Comparison of ENCODE assay signal across 31 mouse cellular contexts in the genomic region with DNA sequence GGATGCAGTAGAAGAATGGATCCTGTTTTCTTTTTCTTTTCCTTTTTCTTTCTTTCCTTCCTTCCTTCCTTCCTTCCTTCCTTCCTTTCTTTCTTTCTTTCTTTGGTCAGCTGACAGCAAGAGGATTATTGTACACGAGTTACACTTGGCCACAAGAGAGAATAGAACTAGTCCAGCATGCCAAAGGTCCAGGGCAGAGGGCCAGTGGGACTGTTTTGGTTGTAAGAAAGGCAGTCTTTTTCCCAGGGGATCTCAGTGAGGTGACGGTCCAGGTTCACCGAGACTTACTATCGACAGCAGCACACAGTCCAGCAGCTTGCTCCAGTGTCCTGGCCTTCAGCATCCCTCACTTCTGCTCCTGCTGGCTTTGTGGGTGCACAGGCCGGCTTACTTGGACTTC. TPM values are rescaled to one million over a fixed set of nuclear protein-coding genes. Genes with fewer than 3 reads are reported as not detected.
"Had no signal": no experiment of that assay in that cellular context is flagged by ENCODE, and none has a peak within 500 bp of the region (broad histone marks: within the 10 kb centered on the region; RNA-seq: fewer than 3 reads in every experiment).

No protein-coding gene starts in this region.

- DNase-seq: cerebellum, postnatal 10 days; cerebellum, postnatal 14 days; cerebellum, postnatal 25 days; cerebellum, postnatal 36 days; embryo, embryonic 11 days; forebrain, postnatal 0 days; gastrocnemius, adult 2 months; gastrocnemius, postnatal 10 days; gastrocnemius, postnatal 14 days; gastrocnemius, postnatal 25 days; gastrocnemius, postnatal 36 days; heart, adult 11 months; heart, adult 18-20 months; heart, adult 2 months had no signal

- H3K9ac ChIP-seq: embryonic facial prominence, embryonic 12.5 days; embryonic facial prominence, embryonic 13.5 days; embryonic facial prominence, embryonic 15.5 days; forebrain, embryonic 12.5 days; forebrain, embryonic 13.5 days; forebrain, embryonic 15.5 days; forebrain, postnatal 0 days had no signal

- H3K4me2 ChIP-seq: embryonic facial prominence, embryonic 12.5 days; embryonic facial prominence, embryonic 13.5 days; embryonic facial prominence, embryonic 15.5 days; forebrain, embryonic 12.5 days; forebrain, embryonic 13.5 days; forebrain, embryonic 15.5 days; heart, embryonic 11.5 days had no signal

- H3K27me3 ChIP-seq: embryonic facial prominence, embryonic 12.5 days; embryonic facial prominence, embryonic 13.5 days; embryonic facial prominence, embryonic 15.5 days; forebrain, embryonic 12.5 days; forebrain, embryonic 13.5 days; forebrain, embryonic 15.5 days had no signal

- ATAC-seq: forebrain, embryonic 13.5 days; forebrain, embryonic 14.5 days; forebrain, embryonic 15.5 days; forebrain, embryonic 16.5 days; forebrain, postnatal 0 days had no signal

- H3K27ac ChIP-seq: embryonic facial prominence, embryonic 10.5 days; embryonic facial prominence, embryonic 12.5 days; embryonic facial prominence, embryonic 13.5 days; embryonic facial prominence, embryonic 15.5 days; forebrain, embryonic 10.5 days; forebrain, embryonic 12.5 days; forebrain, embryonic 13.5 days; forebrain, embryonic 15.5 days; gastrocnemius, adult 2 months; heart, adult 2 months; heart, embryonic 10.5 days had no signal

- H3K4me1 ChIP-seq: embryonic facial prominence, embryonic 12.5 days; embryonic facial prominence, embryonic 13.5 days; embryonic facial prominence, embryonic 15.5 days; forebrain, embryonic 10.5 days; forebrain, embryonic 12.5 days; forebrain, embryonic 13.5 days; forebrain, embryonic 15.5 days had no signal

- H3K4me3 ChIP-seq: embryonic facial prominence, embryonic 10.5 days; embryonic facial prominence, embryonic 12.5 days; embryonic facial prominence, embryonic 13.5 days; embryonic facial prominence, embryonic 15.5 days; erythroblast, embryonic 14.5 days; forebrain, embryonic 10.5 days; forebrain, embryonic 12.5 days; forebrain, embryonic 13.5 days; forebrain, embryonic 15.5 days; gastrocnemius, adult 2 months; heart, adult 2 months; heart, embryonic 10.5 days had no signal

- H3K9me3 ChIP-seq: embryonic facial prominence, embryonic 10.5 days; embryonic facial prominence, embryonic 12.5 days; embryonic facial prominence, embryonic 13.5 days; embryonic facial prominence, embryonic 15.5 days; forebrain, embryonic 10.5 days; forebrain, embryonic 12.5 days; forebrain, embryonic 13.5 days; forebrain, embryonic 15.5 days; heart, embryonic 10.5 days had no signal

RNA-seq across cellular contexts. Expression of a gene that starts 3.1 kb away (rescaled TPM):
- total RNA-seq: forebrain, postnatal 0 days; gastrocnemius, postnatal 10 days had no signal
- polyA plus RNA-seq: cortical plate, adult 2 months; embryonic facial prominence, embryonic 10.5 days; embryonic facial prominence, embryonic 11.5 days; embryonic facial prominence, embryonic 12.5 days; embryonic facial prominence, embryonic 13.5 days; erythroblast, embryonic 14.5 days; forebrain, embryonic 10.5 days; forebrain, embryonic 11.5 days; forebrain, embryonic 12.5 days; forebrain, embryonic 13.5 days; forebrain, embryonic 14.5 days; forebrain, embryonic 15.5 days; forebrain, embryonic 16.5 days; forebrain, postnatal 0 days; frontal cortex, adult 2 months; heart, embryonic 10.5 days; heart, embryonic 11.5 days had no signal
